Mouse (Mus musculus): ENCODE results near the gene Prr15l. TPM values are rescaled to one million over a fixed set of nuclear protein-coding genes. Genes with fewer than 3 reads are reported as not detected.

The Prr15l gene
- polyA plus RNA-seq, 1 experiment, result not detected

- Histone ChIP-seq H3K4me3 (ENCODE audit: insufficient read depth, low read length) (no peak overlapping the region), H3K4me1 (ENCODE audit: control insufficient read depth, insufficient read depth, low read length) (0 out of 2 replicates have a peak, but pooled peaks cover under 1% of the 10 kb centered on the region), H3K27ac (ENCODE audit: insufficient read depth, low read length) (no peak overlapping the region)
- TF ChIP-seq CTCF (IDR thresholded peaks at IDR 0.05; ENCODE audit: extremely low read depth, insufficient read depth, low read length) (no peak), POLR2A (IDR thresholded peaks at IDR 0.05; ENCODE audit: extremely low read depth, insufficient read depth, low read length) (no peak)
These were observed 29.3 kb downstream of the Prr15l start for GRCm38 (mm10) chr11:96957061-96957805.

GRCm38 (mm10) chr11:96963580-96963979 lies 35.7 kb downstream of the Prr15l start:
- Histone ChIP-seq H3K27ac (ENCODE audit: insufficient read depth, low read length) (no peak overlapping the region), H3K4me3 (ENCODE audit: insufficient read depth, low read length) (no peak overlapping the region), H3K4me1 (ENCODE audit: control insufficient read depth, insufficient read depth, low read length) (no peaks in the 10 kb centered on the region)
- peak; percentile 80 for TF ChIP-seq CTCF (IDR thresholded peaks at IDR 0.05; ENCODE audit: extremely low read depth, insufficient read depth, low read length)
- no peak for TF ChIP-seq POLR2A (IDR thresholded peaks at IDR 0.05; ENCODE audit: extremely low read depth, insufficient read depth, low read length)

GRCm38 (mm10) chr11:96966172-96966571 lies 38.3 kb downstream of the Prr15l start:
- TF ChIP-seq POLR2A (IDR thresholded peaks at IDR 0.05; ENCODE audit: extremely low read depth, insufficient read depth, low read length), result no peak
- no peak for TF ChIP-seq CTCF (IDR thresholded peaks at IDR 0.05; ENCODE audit: extremely low read depth, insufficient read depth, low read length)
- Histone ChIP-seq H3K4me3 (ENCODE audit: insufficient read depth, low read length) (no peak overlapping the region), H3K27ac (ENCODE audit: insufficient read depth, low read length) (no peak overlapping the region), H3K4me1 (ENCODE audit: control insufficient read depth, insufficient read depth, low read length) (peaks cover 6% of the 10 kb centered on the region)

GRCm38 (mm10) chr11:96966914-96967543 lies 39.1 kb downstream of the Prr15l start:
- Histone ChIP-seq H3K4me3 (ENCODE audit: insufficient read depth, low read length) (no peak overlapping the region), H3K27ac (ENCODE audit: insufficient read depth, low read length) (peak overlapping the region; percentile 65), H3K4me1 (ENCODE audit: control insufficient read depth, insufficient read depth, low read length) (peaks cover 7% of the 10 kb centered on the region)
- TF ChIP-seq CTCF (IDR thresholded peaks at IDR 0.05; ENCODE audit: extremely low read depth, insufficient read depth, low read length) (no peak), POLR2A (IDR thresholded peaks at IDR 0.05; ENCODE audit: extremely low read depth, insufficient read depth, low read length) (no peak)

DNA sequence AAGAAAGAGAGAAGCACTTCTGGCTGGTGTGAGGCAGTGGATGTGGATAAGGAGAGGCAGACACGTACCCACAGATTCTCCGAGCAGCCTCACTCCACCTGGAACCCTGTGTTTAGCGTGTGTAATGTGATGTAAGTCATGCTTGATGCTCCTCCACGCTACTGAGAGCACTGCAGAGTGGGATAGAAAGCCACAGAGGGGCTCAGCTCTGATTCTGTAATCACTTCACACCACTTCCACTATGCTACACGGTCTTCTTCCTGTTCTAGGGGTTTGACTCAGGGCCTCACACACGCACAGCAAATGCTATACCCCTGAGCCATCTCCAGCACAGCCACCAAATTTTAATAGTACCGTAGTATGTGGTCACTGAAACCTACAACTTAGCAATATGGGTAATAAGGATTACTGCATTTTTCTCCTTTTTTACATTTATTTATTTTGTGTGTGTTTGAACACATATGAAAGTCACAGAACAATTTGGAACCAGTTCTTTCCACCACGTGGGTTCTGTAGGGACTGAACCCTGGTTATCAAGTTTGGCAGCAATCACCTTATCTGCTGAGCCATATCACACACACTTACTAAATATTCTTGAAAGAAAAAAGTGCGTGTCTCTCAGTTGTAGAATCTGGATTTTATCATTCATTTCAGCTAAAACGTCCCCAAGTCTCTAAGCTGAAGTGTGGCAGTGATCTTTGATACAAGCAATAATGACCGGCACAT lies 39.8 kb downstream of the Prr15l start:
- Histone ChIP-seq H3K27ac (ENCODE audit: insufficient read depth, low read length) (no peak overlapping the region), H3K4me1 (ENCODE audit: control insufficient read depth, insufficient read depth, low read length) (peaks cover 9% of the 10 kb centered on the region), H3K4me3 (ENCODE audit: insufficient read depth, low read length) (no peak overlapping the region)
- TF ChIP-seq CTCF (IDR thresholded peaks at IDR 0.05; ENCODE audit: extremely low read depth, insufficient read depth, low read length) (no peak), POLR2A (IDR thresholded peaks at IDR 0.05; ENCODE audit: extremely low read depth, insufficient read depth, low read length) (no peak)

DNA sequence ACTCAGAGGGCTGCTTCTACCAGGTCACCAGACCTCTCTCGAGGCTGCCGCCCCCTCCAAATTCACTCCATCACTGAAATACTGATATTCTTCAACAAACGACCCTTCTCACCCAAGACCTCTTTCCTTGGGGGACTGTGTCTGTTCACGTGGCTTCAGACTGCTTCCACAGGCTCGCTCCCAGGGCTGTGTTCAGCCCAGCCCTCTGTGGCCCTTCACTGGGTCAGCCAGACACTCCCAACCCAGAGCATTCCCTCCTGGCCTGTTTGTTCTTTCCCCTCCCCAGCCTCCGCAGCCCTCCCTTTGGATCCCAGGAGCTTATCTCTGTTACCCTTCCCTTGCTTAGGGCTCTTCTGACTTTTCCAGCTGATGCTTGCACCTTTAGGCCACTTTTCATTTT lies 40.6 kb downstream of the Prr15l start:
- Histone ChIP-seq H3K4me1 (ENCODE audit: control insufficient read depth, insufficient read depth, low read length) (peaks cover 9% of the 10 kb centered on the region), H3K27ac (ENCODE audit: insufficient read depth, low read length) (no peak overlapping the region), H3K4me3 (ENCODE audit: insufficient read depth, low read length) (no peak overlapping the region)
- no peak for TF ChIP-seq CTCF (IDR thresholded peaks at IDR 0.05; ENCODE audit: extremely low read depth, insufficient read depth, low read length)
- no peak for TF ChIP-seq POLR2A (IDR thresholded peaks at IDR 0.05; ENCODE audit: extremely low read depth, insufficient read depth, low read length)

GRCm38 (mm10) chr11:96969280-96969722 lies 41.4 kb downstream of the Prr15l start:
- Histone ChIP-seq H3K4me1 (ENCODE audit: control insufficient read depth, insufficient read depth, low read length) (peaks cover 9% of the 10 kb centered on the region), H3K4me3 (ENCODE audit: insufficient read depth, low read length) (no peak overlapping the region), H3K27ac (ENCODE audit: insufficient read depth, low read length) (peak overlapping the region; percentile 80)
- TF ChIP-seq POLR2A (IDR thresholded peaks at IDR 0.05; ENCODE audit: extremely low read depth, insufficient read depth, low read length), result no peak
- no peak for TF ChIP-seq CTCF (IDR thresholded peaks at IDR 0.05; ENCODE audit: extremely low read depth, insufficient read depth, low read length)

- Histone ChIP-seq H3K4me3 (ENCODE audit: insufficient read depth, low read length) (no peak overlapping the region), H3K4me1 (ENCODE audit: control insufficient read depth, insufficient read depth, low read length) (peaks cover 9% of the 10 kb centered on the region), H3K27ac (ENCODE audit: insufficient read depth, low read length) (peak overlapping the region; percentile 80)
- no peak for TF ChIP-seq POLR2A (IDR thresholded peaks at IDR 0.05; ENCODE audit: extremely low read depth, insufficient read depth, low read length)
- TF ChIP-seq CTCF (IDR thresholded peaks at IDR 0.05; ENCODE audit: extremely low read depth, insufficient read depth, low read length), result no peak
These were observed 41.8 kb downstream of the Prr15l start for GRCm38 (mm10) chr11:96969746-96970145.

GRCm38 (mm10) chr11:96970341-96970740 lies 42.4 kb downstream of the Prr15l start:
- Histone ChIP-seq H3K4me3 (ENCODE audit: insufficient read depth, low read length) (no peak overlapping the region), H3K27ac (ENCODE audit: insufficient read depth, low read length) (peak overlapping the region; percentile 80; the same call in 1 of the 2 replicates), H3K4me1 (ENCODE audit: control insufficient read depth, insufficient read depth, low read length) (peaks cover 9% of the 10 kb centered on the region)
- TF ChIP-seq POLR2A (IDR thresholded peaks at IDR 0.05; ENCODE audit: extremely low read depth, insufficient read depth, low read length), result no peak
- TF ChIP-seq CTCF (IDR thresholded peaks at IDR 0.05; ENCODE audit: extremely low read depth, insufficient read depth, low read length), result no peak

Measured in cortical plate, adult 2 months (tissue).